Mouse (Mus musculus) CD4-positive, CD25-positive, alpha-beta regulatory T cell, adult 4 months (primary cell): ENCODE results near the gene Mylk4. TPM values are rescaled to one million over a fixed set of nuclear protein-coding genes. Genes with fewer than 3 reads are reported as not detected.

ENCODE experiments used
- ATAC-seq: one replicate; pipeline ENCODE4 v1.8.0; 2017
- polyA plus RNA-seq, 2 experiments: library from polyadenylated mRNA; unstranded; fragments of 100-300 nt; shearing (Covaris generic); gene quantifications; one replicate each; pipeline ENCODE4 v1.2.1; 2017

Gene Mylk4
- polyA plus RNA-seq: not detected

- ATAC-seq: no peak
These were observed at the start of gene Mylk4 for GRCm38 (mm10) chr13:32783816-32784215. Gene Mylk4 (minus strand): TSS chr13:32783954.

- no peak for ATAC-seq
These were observed 49.5 kb upstream of the Mylk4 start for GRCm38 (mm10) chr13:32833237-32833636.

DNA sequence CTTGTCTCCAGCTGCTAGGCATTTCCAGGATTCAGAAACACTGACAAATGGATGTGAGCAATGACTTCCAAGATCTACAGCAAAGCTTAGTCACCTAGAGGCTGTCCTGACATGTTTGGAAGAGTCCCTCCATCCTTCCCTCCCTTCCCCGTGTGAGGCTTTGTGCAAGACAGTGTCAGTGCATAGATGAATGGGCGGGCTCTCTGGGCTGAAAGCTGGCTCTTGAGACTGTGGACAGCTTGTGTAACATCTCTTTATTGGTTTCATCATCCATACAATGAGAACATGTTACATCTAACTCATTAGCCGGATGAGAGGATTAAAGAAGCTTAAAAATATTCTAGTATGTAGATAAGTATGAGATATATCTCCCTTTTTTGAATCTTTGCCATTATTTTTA is 49.0 kb upstream of the Mylk4 start:
- no peak for ATAC-seq

DNA sequence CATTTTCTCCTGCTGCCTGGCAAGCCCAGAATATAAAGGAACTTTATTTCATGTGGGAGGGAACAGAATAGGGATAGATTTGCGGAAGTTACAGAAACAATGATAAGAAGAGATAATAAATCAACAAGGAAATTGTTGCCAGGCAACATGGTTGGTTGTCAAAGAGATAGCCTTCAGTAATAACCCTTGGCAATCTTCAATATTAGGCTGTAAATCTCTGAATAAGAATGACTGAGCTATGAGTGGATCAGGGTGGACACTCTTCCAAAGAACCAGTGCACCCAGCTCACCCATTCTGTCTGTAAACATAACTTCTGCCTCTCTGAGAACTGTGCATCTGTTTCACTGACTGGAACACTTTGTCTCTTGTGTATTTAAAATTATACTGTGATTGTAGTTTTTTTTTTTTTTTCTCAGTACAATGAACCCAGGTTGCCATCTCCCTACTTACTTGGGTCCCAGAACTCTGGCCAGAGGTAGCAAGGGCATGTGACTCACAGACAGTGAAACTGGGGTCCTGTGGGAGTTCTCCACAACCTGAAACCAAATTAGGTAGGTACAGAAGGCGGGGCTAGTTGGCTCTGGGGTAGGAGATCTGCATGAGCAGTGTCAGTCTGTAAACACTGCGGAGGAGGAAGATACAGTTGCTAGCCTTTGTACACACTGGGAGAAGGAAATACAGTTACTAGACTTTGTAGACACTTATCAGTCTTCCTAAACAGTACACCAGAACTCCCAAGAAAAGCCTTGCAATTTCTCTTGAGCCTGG is 47.9 kb upstream of the Mylk4 start:
- no peak for ATAC-seq

DNA sequence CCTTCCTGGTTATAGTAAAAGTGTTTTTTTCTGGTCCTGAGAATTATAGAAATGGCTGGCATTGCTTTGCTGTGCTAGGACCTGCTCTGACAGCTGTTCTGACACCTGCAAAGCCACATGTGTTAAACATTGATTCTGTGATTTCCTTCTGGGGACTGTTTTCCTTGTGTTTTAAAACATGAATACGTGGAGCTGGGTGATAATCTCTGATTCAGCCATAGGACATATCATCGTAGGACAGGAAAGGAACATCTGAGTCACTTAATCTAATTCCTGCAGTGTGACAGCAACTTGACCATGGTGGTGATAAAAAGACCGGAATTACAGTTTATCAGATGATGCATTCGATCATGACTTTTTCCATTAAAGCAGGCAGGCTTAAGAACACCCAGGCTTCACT is 45.1 kb upstream of the Mylk4 start:
- ATAC-seq: no peak

DNA sequence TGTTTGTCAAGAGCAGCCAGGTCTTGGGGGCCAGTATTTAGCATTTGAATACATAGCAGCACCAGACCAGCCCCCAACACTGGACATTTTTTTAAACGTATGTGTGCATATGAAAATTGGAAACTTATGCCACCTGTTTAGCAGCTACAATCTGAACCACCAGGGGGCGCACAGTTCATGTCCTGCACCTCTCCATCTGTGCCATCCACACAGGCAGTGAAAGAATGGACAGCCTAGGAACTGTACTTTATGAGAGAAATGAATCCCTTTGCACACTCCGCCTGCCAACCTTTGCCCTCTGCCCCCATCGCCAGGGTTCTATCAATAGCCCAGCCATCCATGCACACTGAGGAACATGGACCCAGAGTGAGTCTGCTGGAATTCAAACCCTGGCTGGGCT is 44.2 kb upstream of the Mylk4 start:
- ATAC-seq: peak; percentile 41

- no peak for ATAC-seq
These were observed 43.5 kb upstream of the Mylk4 start for GRCm38 (mm10) chr13:32827111-32827822.

DNA sequence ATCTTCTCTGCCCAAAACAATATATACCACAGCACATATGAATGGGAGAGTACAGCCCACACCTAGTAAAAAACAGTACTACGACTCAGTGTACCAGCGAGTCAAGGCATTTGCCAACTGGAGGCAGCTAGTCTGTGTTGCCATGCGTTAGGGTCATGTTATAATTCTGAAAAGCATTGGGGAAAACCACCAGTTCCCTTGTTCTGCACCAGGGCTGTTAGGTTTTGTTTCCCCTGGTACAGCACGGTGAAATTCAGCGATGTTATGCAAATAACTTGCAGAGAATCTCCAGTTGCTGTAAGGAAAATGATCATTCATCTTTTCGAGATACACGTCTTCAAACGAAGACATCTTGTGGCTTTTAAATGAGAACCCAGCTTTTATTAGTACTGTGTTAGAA is 41.8 kb upstream of the Mylk4 start:
- no peak for ATAC-seq

GRCm38 (mm10) chr13:32824377-32825330 is 40.9 kb upstream of the Mylk4 start:
- no peak for ATAC-seq

GRCm38 (mm10) chr13:32823126-32823525 is 39.4 kb upstream of the Mylk4 start:
- ATAC-seq: no peak

- no peak for ATAC-seq
These were observed 37.9 kb upstream of the Mylk4 start for GRCm38 (mm10) chr13:32821671-32822070.

DNA sequence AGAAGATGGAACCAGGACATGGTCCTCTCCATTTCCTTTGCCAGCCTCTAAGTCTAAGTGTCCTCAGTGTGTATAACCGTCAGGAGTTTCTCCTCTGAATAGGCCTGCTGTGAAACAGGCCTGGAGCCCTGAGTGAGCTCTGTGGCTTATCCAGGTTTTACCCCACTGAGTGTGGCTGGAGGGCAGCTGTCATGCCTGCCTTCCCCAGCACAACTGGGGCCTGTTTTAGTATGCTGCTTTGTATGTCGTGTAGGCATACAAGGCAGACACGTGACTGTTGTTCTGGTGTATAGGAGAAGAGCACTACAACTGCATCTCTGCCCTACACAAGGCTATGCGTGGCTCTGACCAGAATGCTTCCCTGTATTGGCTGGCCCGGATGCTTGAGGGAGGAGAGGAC is 36.2 kb upstream of the Mylk4 start:
- no peak for ATAC-seq

DNA sequence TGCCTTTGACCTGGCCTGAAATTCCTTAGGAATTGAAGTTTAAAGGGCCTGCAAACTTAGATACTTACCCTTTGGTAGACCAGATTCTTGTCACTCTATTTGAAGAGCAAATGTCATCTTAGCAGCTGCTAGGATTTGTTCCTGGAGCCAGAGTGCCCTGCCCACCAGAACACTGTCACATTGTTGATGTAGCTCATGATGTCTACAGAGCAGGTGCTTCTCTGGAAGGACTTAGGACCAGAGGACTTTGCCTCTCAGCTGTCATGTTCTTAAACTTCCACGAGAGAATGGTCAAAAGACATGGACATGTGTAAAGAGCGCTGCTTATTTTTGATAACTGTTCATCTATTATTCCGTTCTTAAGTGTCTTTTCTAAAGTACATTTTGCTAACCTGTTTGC is 35.5 kb upstream of the Mylk4 start:
- no peak for ATAC-seq

DNA sequence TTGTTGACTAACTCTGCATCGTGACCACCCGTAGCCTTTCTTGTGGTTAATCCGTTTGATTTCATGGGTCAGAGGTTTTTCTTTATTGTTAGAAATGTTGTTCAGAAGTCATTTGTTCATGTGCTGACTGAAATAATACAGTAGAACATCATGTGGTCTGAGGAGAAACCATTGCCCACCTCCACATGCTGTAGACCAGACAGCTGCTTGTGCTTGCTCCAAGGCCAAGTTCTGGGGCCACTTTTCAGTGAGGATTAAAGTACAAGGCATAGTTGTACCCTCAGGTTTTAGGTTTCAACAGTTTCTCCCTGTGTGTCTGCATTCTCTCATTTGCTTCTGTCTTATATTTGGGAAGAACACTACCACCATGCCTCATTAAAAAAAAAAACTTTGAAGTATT is 23.9 kb upstream of the Mylk4 start:
- no peak for ATAC-seq

DNA sequence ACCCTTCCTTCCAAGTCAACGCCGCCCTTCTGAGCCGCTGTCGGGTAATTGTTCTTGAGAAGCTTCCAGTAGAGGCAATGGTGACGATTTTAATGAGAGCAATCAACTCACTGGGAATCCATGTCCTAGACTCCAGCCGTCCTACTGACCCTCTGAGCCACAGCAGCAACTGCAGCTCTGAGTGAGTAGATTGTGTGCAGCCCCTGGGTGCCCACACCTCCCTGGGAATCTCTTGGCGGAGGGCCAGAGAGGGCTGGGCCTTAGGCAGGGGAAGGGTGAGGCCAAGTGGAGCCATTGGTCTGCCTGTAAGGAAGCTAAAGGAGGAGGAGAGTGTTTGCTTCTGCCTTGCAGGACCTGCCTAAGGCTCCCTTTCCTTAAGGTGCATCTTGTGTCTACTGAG is 23.1 kb upstream of the Mylk4 start:
- no peak for ATAC-seq

DNA sequence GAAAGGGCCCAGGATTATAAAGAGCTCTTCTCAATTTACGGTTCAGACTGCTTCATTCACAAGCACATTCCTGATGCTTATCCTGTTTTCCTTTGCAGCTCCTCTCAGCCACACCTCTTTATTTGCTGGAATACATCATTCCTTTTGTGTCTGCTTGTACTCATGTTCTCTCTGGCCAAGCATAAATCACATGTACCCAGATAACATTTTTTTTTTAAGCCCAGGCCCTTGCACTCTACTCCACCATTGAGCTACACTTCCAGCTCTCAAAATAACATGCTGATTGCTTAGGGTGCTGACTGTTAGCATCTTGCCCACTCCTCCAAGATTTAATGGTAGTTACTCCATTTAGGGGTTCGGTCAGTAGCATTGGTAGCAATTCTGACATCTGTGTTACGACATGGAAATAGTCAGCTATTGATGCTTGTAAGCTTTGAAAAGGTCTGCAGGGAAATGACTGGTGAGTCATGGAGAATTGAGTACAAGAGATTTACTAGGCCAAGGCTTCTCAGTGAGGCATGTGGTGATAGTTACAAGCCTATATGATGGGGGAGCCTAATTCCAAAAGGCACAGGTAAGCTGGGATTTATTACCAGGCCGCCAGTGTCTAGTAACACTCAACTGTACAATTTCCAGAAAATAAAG is 20.1 kb upstream of the Mylk4 start:
- ATAC-seq: no peak

GRCm38 (mm10) chr13:32802259-32803081 is 18.7 kb upstream of the Mylk4 start, which contains the start of gene D930007J09Rik:
Gene D930007J09Rik (minus strand): TSS chr13:32802849.
- no peak for ATAC-seq

GRCm38 (mm10) chr13:32801693-32802221 is 18.0 kb upstream of the Mylk4 start, which contains the start of gene Wrnip1:
Gene Wrnip1 (plus strand): TSS chr13:32802038.
- peak; percentile 94 for ATAC-seq

- ATAC-seq: no peak
These were observed 17.1 kb upstream of the Mylk4 start for GRCm38 (mm10) chr13:32800859-32801258.

- ATAC-seq: no peak
These were observed 15.4 kb upstream of the Mylk4 start for GRCm38 (mm10) chr13:32799131-32799530.

DNA sequence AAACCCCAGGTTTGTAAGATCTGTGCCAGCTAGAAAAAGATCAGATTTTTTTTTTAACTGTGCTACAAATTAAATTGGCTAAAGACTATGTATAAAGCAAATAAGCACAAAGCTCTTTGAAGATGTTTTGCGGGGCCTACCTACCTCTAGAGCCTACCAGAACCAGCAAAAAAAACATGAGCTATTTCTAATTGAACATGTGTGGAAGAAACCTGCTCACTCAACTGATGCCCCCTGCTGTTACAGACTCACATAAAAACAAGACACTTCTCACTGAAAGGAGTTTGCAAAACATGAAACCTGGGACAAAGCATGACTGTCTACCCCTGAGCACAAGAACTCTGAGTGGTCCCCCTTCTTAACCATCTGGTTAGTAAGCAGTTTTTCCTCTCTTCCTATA is 13.3 kb upstream of the Mylk4 start:
- ATAC-seq: no peak
